Mouse (Mus musculus) embryonic fibroblast, embryonic 13.5 days (primary cell): ENCODE results near the gene Dpp8.

ENCODE experiments used
- CTCF ChIP-seq: IDR thresholded peaks from 2 replicates; pipeline ENCODE4 v1.5.1; 2011; ENCODE audit warnings: mild to moderate bottlenecking, control low read depth, low read length, moderate library complexity, borderline replicate concordance; ENCODE audit not compliant: insufficient read depth
- POLR2A ChIP-seq: IDR thresholded peaks from 2 replicates; pipeline ENCODE4 v1.6.1; 2011; ENCODE audit warnings: low read depth, mild to moderate bottlenecking, control low read depth, low read length, moderate library complexity

DNA sequence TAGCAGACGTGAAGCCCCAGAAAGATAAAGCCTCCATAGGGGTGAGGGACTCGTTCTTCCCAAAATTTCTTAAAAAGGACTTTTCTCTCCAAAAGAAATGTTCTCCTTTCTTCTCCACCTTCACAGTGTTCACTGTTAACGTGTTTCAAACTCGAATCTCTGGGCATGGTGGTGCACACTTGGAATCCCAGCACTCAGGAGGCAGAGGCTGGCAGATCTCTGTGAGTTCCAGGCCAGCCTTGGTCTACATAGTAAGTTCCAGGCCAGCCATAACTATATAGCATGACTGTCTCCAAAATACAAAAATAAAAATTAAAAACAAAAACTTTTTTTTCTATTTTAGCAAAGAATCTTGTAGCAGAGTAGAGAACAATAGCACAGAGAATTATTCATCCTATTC lies 12.1 kb upstream of the Dpp8 start:
- TF ChIP-seq CTCF (no peak), POLR2A (no peak)
